In the genomic region with DNA sequence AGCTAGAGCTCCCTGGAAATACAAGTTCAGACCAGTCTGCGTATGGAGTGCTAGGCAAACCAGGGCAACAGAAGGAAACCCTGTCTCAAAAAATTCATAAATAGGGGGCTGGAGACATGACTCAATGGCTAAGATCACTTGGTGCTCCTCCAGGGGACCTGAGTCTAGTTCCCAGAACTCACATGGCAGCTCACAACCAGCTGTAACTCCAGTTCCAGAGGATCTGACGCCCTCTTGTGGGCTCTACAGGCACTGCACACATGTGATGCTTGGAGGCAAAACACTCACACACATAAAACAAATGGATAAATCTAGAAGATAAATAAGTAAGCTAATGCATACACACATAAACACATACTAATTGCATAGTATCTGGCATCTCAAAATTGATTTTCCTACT, we compare ENCODE assay signal across 20 mouse cellular contexts. TPM values are rescaled to one million over a fixed set of nuclear protein-coding genes. Genes with fewer than 3 reads are reported as not detected.
DNase-seq lines count a peak whose midpoint lies in the region; ATAC-seq and TF ChIP-seq lines count a peak whose summit lies in the region.
"Had no signal": no experiment of that assay in that cellular context is flagged by ENCODE, and none has a peak within 500 bp of the region (broad histone marks: within the 10 kb centered on the region; RNA-seq: fewer than 3 reads in every experiment).

No protein-coding gene starts in this region.

- TF ChIP-seq POLR2A in ES-Bruce4 (IDR thresholded peaks at IDR 0.05; ENCODE audit: insufficient read depth, low read length) = no peak

- H3K27ac ChIP-seq in left cerebral cortex, adult 2 months = no peak overlapping the region
- H3K27ac ChIP-seq in ES-Bruce4 (ENCODE audit: insufficient read depth, low read length) = no peak overlapping the region
- H3K27ac ChIP-seq: forebrain, embryonic 13.5 days; hindbrain, embryonic 12.5 days; kidney, postnatal 0 days; limb, embryonic 10.5 days; liver, embryonic 15.5 days; midbrain, embryonic 13.5 days had no signal

- peaks cover 13% of the 10 kb centered on the region; the same call in 1 of the 2 replicates for H3K9me3 ChIP-seq in E14TG2a.4 (ENCODE audit: low read length)
- no peaks in the 10 kb centered on the region for H3K9me3 ChIP-seq in ES-Bruce4 (replicated peaks; ENCODE audit: control insufficient read depth, insufficient read depth, low read length, poor library complexity, severe bottlenecking)
- H3K9me3 ChIP-seq: hindbrain, embryonic 12.5 days; limb, embryonic 10.5 days; liver, embryonic 15.5 days; midbrain, embryonic 13.5 days had no signal

- no peaks in the 10 kb centered on the region for H3K4me1 ChIP-seq in E14TG2a.4 (replicated peaks; ENCODE audit: low read depth, low read length)
- no peaks in the 10 kb centered on the region for H3K4me1 ChIP-seq in ES-Bruce4 (ENCODE audit: control insufficient read depth, insufficient read depth, low read length)
- H3K4me1 ChIP-seq: forebrain, embryonic 13.5 days; hindbrain, embryonic 12.5 days; limb, embryonic 10.5 days; liver, embryonic 15.5 days; midbrain, embryonic 13.5 days had no signal

- H3K4me3 ChIP-seq in left cerebral cortex, adult 2 months = no peak overlapping the region
- H3K4me3 ChIP-seq in E14TG2a.4 (replicated peaks; ENCODE audit: low read length) (no peak overlapping the region), ES-Bruce4 (ENCODE audit: low read depth, low read length) (no peak overlapping the region)
- H3K4me3 ChIP-seq: forebrain, embryonic 13.5 days; hindbrain, embryonic 12.5 days; limb, embryonic 10.5 days; liver, embryonic 15.5 days; midbrain, embryonic 13.5 days; myocyte had no signal

- intact Hi-C loops in left cerebral cortex, adult 2 months (cut with DNase I) = no loop called here

- DNase-seq in left cerebral cortex, adult 2 months (ENCODE audit: extremely low spot score in 1 of 2, low spot score in 2 of 2) = no peak
- DNase-seq in left cerebral cortex, adult 11 months (ENCODE audit: low spot score) = no peak
- DNase-seq in ZHBTc4 (ENCODE audit: low read depth, low spot score) = peak; percentile 51
- no peak for DNase-seq in layer of hippocampus, adult 11-12 months (ENCODE audit: low spot score)
- DNase-seq: adrenal gland, postnatal 10 days; cerebellum, adult 9-11 months; gastrocnemius, postnatal 10 days; kidney, adult 11 months; lung, postnatal 14 days had no signal

- H3K36me3 ChIP-seq in E14TG2a.4 (ENCODE audit: insufficient read depth, low read length) (no peaks in the 10 kb centered on the region), ES-Bruce4 (ENCODE audit: control insufficient read depth, insufficient read depth, low read length, poor library complexity, severe bottlenecking) (no peaks in the 10 kb centered on the region)
- H3K36me3 ChIP-seq: hindbrain, embryonic 12.5 days; limb, embryonic 10.5 days; liver, embryonic 15.5 days; midbrain, embryonic 13.5 days had no signal

- ATAC-seq in inflammation-experienced regulatory T-cells, adult 6 months = no peak
- ATAC-seq: forebrain, embryonic 13.5 days; midbrain, embryonic 13.5 days had no signal

- H3K27me3 ChIP-seq in E14TG2a.4 (ENCODE audit: insufficient read depth, low read length) (peaks cover 6% of the 10 kb centered on the region; the same call in 1 of the 2 replicates), ES-Bruce4 (ENCODE audit: control insufficient read depth, insufficient read depth, low read length, poor library complexity, severe bottlenecking) (no peaks in the 10 kb centered on the region)
- H3K27me3 ChIP-seq: forebrain, embryonic 13.5 days; hindbrain, embryonic 12.5 days; liver, embryonic 15.5 days; midbrain, embryonic 13.5 days had no signal

- peak; percentile 18 for TF ChIP-seq CTCF in left cerebral cortex, adult 2 months (IDR thresholded peaks at IDR 0.05)
- TF ChIP-seq CTCF in E14TG2a.4 (conservative IDR thresholded peaks at IDR 0.05; ENCODE audit: low read length) (peak; percentile 61), ES-Bruce4 (IDR thresholded peaks at IDR 0.05; ENCODE audit: low read depth, low read length) (peak; percentile 43)

- no peak overlapping the region for H3K9ac ChIP-seq in ES-Bruce4 (ENCODE audit: low read depth, poor library complexity, severe bottlenecking)
- H3K9ac ChIP-seq: forebrain, embryonic 13.5 days; hindbrain, embryonic 12.5 days; liver, embryonic 15.5 days; midbrain, embryonic 13.5 days had no signal

- TF ChIP-seq EP300 in ES-Bruce4 (IDR thresholded peaks at IDR 0.05; ENCODE audit: insufficient read depth, low read depth, low read length) = no peak

RNA-seq across cellular contexts. Expression of a gene that starts 59.1 kb away (rescaled TPM):
- total RNA-seq in left cerebral cortex, adult 2 months (2021) = 10 to 100 TPM; 23.4 to 26.7 TPM
- 0.20 and 0.52 TPM in 2 replicates for polyA plus RNA-seq in ES-Bruce4 (2011; ENCODE audit: insufficient read depth, insufficient read length, low read depth, missing spikeins)
- polyA plus RNA-seq in inflammation-experienced regulatory T-cells, adult 6 months (2017; shearing (Covaris generic)) = not detected
- total RNA-seq: megakaryocyte, adult 5-6 weeks had no signal
